Mouse (Mus musculus): ENCODE data around the gene Hexim1. TPM values are rescaled to one million over a fixed set of nuclear protein-coding genes. Genes with fewer than 3 reads are reported as not detected.

Gene Hexim1
- total and polyA plus RNA-seq, 2 experiments from 2014 or later, result 3.9 to 20.5 TPM

- H3K4me3 ChIP-seq (ENCODE audit: low read depth, low read length), result peak overlapping the region; percentile 50
These were observed 12.4 kb upstream of the Hexim1 start for GRCm38 (mm10) chr11:103103621-103104020.

GRCm38 (mm10) chr11:103104469-103104868, 11.6 kb upstream of the Hexim1 start:
- H3K9ac ChIP-seq, result no peak overlapping the region
- 82% methylated on average over 7 of the region's 7 CpGs for WGBS
- no peak overlapping the region for H3K27ac ChIP-seq (ENCODE audit: low read depth, low read length)
- H3K4me1 ChIP-seq (ENCODE audit: insufficient read depth), result 0 out of 2 replicates have a peak, but pooled peaks cover 16% of the 10 kb centered on the region
- no peak overlapping the region for H3K4me2 ChIP-seq (ENCODE audit: low read depth)
- TF ChIP-seq CTCF (IDR thresholded peaks at IDR 0.05; ENCODE audit: low read depth), result no peak
- no peaks in the 10 kb centered on the region for H3K36me3 ChIP-seq (ENCODE audit: insufficient read depth)
- DNase-seq, result no peak
- peaks cover 7% of the 10 kb centered on the region; the same call in 1 of the 2 replicates for H3K27me3 ChIP-seq (ENCODE audit: insufficient read depth, low read length)
- H3K4me3 ChIP-seq (ENCODE audit: low read depth, low read length), result no peak overlapping the region
- no peak for ATAC-seq
- no peaks in the 10 kb centered on the region for H3K9me3 ChIP-seq (ENCODE audit: low read length)

More at GRCm38 (mm10) chr11:103103621-103104020, 12.4 kb upstream of the Hexim1 start:
- Histone ChIP-seq H3K9me3 (ENCODE audit: low read length) (no peaks in the 10 kb centered on the region), H3K27me3 (ENCODE audit: insufficient read depth, low read length) (peaks cover 7% of the 10 kb centered on the region; the same call in 1 of the 2 replicates), H3K9ac (no peak overlapping the region), H3K4me2 (ENCODE audit: low read depth) (peak overlapping the region; percentile 81), H3K4me1 (ENCODE audit: insufficient read depth) (0 out of 2 replicates have a peak, but pooled peaks cover 16% of the 10 kb centered on the region), H3K36me3 (ENCODE audit: insufficient read depth) (no peaks in the 10 kb centered on the region), H3K27ac (ENCODE audit: low read depth, low read length) (no peak overlapping the region)
- TF ChIP-seq CTCF (IDR thresholded peaks at IDR 0.05; ENCODE audit: low read depth), result no peak
- DNase-seq (no peak), ATAC-seq (no peak)
- 64% methylated on average over 8 of the region's 8 CpGs for WGBS

DNA sequence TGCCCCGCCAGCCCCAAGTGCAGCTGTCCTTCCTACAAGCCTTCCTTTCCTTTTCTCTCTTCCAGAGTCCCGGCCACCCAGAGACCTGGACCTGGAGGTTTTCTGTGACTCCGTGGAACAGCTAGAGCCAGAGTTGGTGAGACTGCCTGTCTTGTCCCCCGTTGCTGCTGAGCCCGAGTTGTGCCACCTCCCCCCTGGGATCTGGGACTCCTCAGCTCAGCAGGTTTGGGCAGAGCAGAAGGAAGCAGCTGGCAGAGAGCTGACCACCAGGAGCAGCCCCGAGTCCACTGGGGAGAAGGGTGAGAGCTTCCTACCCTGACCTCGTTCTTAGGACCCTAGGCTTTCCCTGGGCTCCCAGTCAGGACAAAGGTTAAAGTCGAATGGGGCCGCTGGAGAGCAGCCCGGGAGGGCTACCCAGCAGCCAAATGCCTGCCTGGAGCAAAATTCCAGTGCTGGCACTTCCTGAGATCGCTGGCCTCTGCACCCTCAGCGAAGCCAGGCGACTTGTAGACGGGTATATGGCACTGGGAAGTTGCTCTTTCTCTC, 10.8 kb upstream of the Hexim1 start:
- H3K4me3 ChIP-seq (ENCODE audit: low read depth, low read length), result no peak overlapping the region
- no peak for DNase-seq
- WGBS, result 61% methylated on average over 14 of the region's 14 CpGs

GRCm38 (mm10) chr11:103105810-103106209, 10.2 kb upstream of the Hexim1 start:
- no peak for DNase-seq
- no peak overlapping the region for H3K4me2 ChIP-seq (ENCODE audit: low read depth)

More for the DNA sequence above, 10.8 kb upstream of the Hexim1 start:
- Histone ChIP-seq H3K9me3 (ENCODE audit: low read length) (no peaks in the 10 kb centered on the region), H3K4me2 (ENCODE audit: low read depth) (no peak overlapping the region), H3K36me3 (ENCODE audit: insufficient read depth) (no peaks in the 10 kb centered on the region), H3K9ac (no peak overlapping the region), H3K27me3 (ENCODE audit: insufficient read depth, low read length) (peaks cover 7% of the 10 kb centered on the region; the same call in 1 of the 2 replicates), H3K27ac (ENCODE audit: low read depth, low read length) (no peak overlapping the region), H3K4me1 (ENCODE audit: insufficient read depth) (0 out of 2 replicates have a peak, but pooled peaks cover 16% of the 10 kb centered on the region)
- TF ChIP-seq CTCF (IDR thresholded peaks at IDR 0.05; ENCODE audit: low read depth), result no peak
- ATAC-seq, result no peak

DNA sequence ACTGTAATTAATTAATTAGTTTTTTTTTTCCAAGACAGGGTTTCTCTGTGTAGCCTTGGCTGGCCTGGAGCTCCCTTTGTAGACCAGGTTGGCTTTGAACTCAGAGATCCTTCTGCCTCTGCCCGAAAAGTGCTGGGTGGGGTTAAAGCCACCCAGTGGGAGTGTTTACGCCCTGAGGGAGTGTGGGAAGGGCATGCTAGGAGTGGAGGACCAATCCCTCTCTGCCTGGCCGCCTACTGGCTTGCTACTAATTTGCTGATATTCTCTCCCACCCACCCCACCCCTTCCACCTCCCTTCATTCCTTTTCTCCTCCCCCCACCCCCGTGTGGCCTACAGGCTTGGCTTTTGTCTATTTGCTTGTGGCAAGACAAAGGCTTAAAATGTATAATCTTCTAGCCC, 9.6 kb upstream of the Hexim1 start:
- Histone ChIP-seq H3K4me3 (ENCODE audit: low read depth, low read length) (no peak overlapping the region), H3K4me1 (ENCODE audit: insufficient read depth) (0 out of 2 replicates have a peak, but pooled peaks cover 12% of the 10 kb centered on the region), H3K9ac (no peak overlapping the region), H3K4me2 (ENCODE audit: low read depth) (no peak overlapping the region), H3K36me3 (ENCODE audit: insufficient read depth) (no peaks in the 10 kb centered on the region), H3K9me3 (ENCODE audit: low read length) (no peaks in the 10 kb centered on the region), H3K27me3 (ENCODE audit: insufficient read depth, low read length) (peaks cover 2% of the 10 kb centered on the region), H3K27ac (ENCODE audit: low read depth, low read length) (no peak overlapping the region)
- WGBS, result 49% methylated on average over 4 of the region's 4 CpGs
- no peak for TF ChIP-seq CTCF (IDR thresholded peaks at IDR 0.05; ENCODE audit: low read depth)
- ATAC-seq, result no peak
- DNase-seq, result no peak

More at GRCm38 (mm10) chr11:103105810-103106209, 10.2 kb upstream of the Hexim1 start:
- peaks cover 4% of the 10 kb centered on the region; the same call in 1 of the 2 replicates for H3K27me3 ChIP-seq (ENCODE audit: insufficient read depth, low read length)
- H3K9ac ChIP-seq, result no peak overlapping the region
- no peaks in the 10 kb centered on the region for H3K36me3 ChIP-seq (ENCODE audit: insufficient read depth)
- H3K9me3 ChIP-seq (ENCODE audit: low read length), result no peaks in the 10 kb centered on the region
- H3K4me1 ChIP-seq (ENCODE audit: insufficient read depth), result 0 out of 2 replicates have a peak, but pooled peaks cover 16% of the 10 kb centered on the region
- 85% methylated on average over 6 of the region's 6 CpGs for WGBS
- no peak for TF ChIP-seq CTCF (IDR thresholded peaks at IDR 0.05; ENCODE audit: low read depth)
- no peak for ATAC-seq
- no peak overlapping the region for H3K4me3 ChIP-seq (ENCODE audit: low read depth, low read length)
- no peak overlapping the region for H3K27ac ChIP-seq (ENCODE audit: low read depth, low read length)

DNA sequence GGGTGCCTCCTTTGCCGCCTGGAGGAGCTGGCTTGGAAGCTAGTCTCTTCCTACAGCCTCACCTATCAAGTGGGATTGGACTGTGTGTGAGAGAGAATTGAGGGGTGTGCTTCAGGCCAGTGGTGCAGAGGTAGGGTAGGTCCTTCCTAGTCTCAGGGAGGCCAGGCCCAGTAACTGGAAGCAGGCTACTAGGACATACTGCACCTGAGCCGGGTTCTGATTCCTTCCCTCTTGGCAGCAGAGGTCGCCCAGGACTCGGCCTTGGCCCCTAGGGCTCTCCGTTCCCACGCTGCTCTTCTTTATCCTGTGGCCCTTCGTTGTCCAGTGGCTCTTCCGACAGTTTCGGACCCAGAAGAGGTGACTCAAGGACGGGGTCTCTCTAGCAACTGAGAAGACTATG, 4.7 kb upstream of the Hexim1 start:
- no peak for ATAC-seq
- Histone ChIP-seq H3K9me3 (ENCODE audit: low read length) (no peaks in the 10 kb centered on the region), H3K9ac (0 out of 2 replicates have a peak overlapping the region, but pooled peaks have one; percentile 26), H3K27ac (ENCODE audit: low read depth, low read length) (no peak overlapping the region), H3K36me3 (ENCODE audit: insufficient read depth) (no peaks in the 10 kb centered on the region), H3K27me3 (ENCODE audit: insufficient read depth, low read length) (peaks cover 13% of the 10 kb centered on the region), H3K4me1 (ENCODE audit: insufficient read depth) (peaks cover 14% of the 10 kb centered on the region; the same call in 1 of the 2 replicates), H3K4me3 (ENCODE audit: low read depth, low read length) (no peak overlapping the region), H3K4me2 (ENCODE audit: low read depth) (peak overlapping the region; percentile 46)
- TF ChIP-seq CTCF (IDR thresholded peaks at IDR 0.05; ENCODE audit: low read depth), result no peak
- 23% methylated on average over 10 of the region's 10 CpGs for WGBS
- DNase-seq, result no peak

DNA sequence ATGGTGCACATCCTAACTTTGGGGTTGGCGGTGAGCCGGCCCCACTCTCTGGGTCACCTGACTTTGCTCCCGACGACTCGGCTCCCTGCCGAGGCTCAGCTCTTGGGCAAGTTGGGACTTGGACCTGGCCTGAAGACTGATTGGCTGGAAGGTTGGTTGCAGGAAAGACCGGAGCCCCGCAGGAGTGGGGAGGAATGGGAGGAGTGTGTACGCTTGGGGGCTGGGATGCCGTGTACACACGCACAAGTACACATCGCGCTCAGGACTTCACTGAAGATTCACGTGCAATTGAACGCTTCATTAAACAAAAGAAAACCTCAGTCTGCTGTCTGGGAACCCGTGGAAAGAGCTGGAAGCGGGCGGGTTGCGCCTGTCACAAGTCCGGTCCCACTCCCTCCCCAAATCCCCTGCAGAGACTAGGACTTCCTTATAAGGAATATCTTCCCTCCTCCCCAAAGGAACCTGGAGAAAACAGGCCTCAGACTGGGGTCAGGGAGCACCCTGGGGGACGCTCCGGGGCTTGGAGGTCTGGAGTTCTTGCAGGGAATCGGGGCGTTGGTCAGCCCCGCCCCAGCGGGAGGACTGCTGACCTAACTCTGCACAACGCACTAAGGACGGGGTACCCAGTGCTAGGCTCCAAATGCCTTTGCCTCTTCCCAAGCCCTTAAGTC, 4.0 kb upstream of the Hexim1 start:
- Histone ChIP-seq H3K27me3 (ENCODE audit: insufficient read depth, low read length) (peaks cover 13% of the 10 kb centered on the region), H3K36me3 (ENCODE audit: insufficient read depth) (no peaks in the 10 kb centered on the region), H3K9me3 (ENCODE audit: low read length) (no peaks in the 10 kb centered on the region), H3K9ac (peak overlapping the region; percentile 26), H3K4me1 (ENCODE audit: insufficient read depth) (peaks cover 14% of the 10 kb centered on the region; the same call in 1 of the 2 replicates), H3K4me3 (ENCODE audit: low read depth, low read length) (peak overlapping the region; percentile 21; the same call in 1 of the 2 replicates), H3K27ac (ENCODE audit: low read depth, low read length) (no peak overlapping the region), H3K4me2 (ENCODE audit: low read depth) (peak overlapping the region; percentile 46)
- no peak for DNase-seq
- WGBS, result 2% methylated on average over 28 of the region's 28 CpGs
- no peak for TF ChIP-seq CTCF (IDR thresholded peaks at IDR 0.05; ENCODE audit: low read depth)
- no peak for ATAC-seq

All from forebrain, postnatal 0 days (tissue).